Mouse (Mus musculus) adrenal gland, postnatal 4 days (tissue): ENCODE measurements around the gene A630010A05Rik. TPM values are rescaled to one million over a fixed set of nuclear protein-coding genes. Genes with fewer than 3 reads are reported as not detected.
"Not testable (repeated sequence)": the region's sequence is repeated elsewhere in the genome, so short reads cannot be mapped to it uniquely, and the experiment has no call there.

Experiments
- DNase-seq, 2 experiments: peaks; one replicate each; pipeline ENCODE4 v3.0.0; 2021 to 2022; ENCODE audit warnings: low spot score in 2 of 2, mixed read lengths in 2 of 2
- long read RNA-seq, 2 experiments: library from polyadenylated mRNA; stranded (forward); transcript quantifications; one replicate each; pipeline ENCODE4 v2.0.0; 2021
- total RNA-seq, 2 experiments: library from RNA; stranded (reverse); gene quantifications; 2 replicates each; pipeline ENCODE4 v1.2.3; 2021

A630010A05Rik gene
- total RNA-seq = not detected
- long read RNA-seq, experiment 1 = 0 reads
- long read RNA-seq, experiment 2 = 0 reads

DNA sequence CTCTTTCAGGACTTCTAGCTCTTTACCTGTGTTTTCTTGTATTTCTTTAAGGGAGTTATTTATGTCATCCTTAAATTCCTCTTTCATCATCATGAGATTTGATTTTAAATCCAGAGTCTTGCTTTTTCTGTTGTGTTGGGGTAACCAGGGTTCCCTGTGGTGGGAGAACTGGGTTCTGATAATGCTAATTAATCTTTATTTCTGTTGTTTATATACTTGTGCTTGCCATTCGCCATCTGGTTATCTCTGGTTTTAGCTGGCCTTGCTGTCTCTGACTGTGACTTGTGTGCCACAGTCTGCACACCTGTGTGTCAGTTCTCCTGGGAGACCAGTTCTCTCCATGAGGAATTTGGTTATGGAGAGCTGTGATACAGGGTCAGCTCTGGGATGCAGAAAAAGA, at the start of gene A630010A05Rik:
Gene A630010A05Rik, plus strand, starts transcription at position 301 of the 400 bp plus-strand sequence.
- DNase-seq = no peak

- no peak for DNase-seq
These were observed 26.4 kb upstream of the A630010A05Rik start for GRCm38 (mm10) chr16:14535766-14536165.

- DNase-seq = not testable (repeated sequence)
These were observed 4.9 kb upstream of the A630010A05Rik start for GRCm38 (mm10) chr16:14557191-14557590.

Other genes starting within 250 kb of the A630010A05Rik start
- 10 to 100 TPM; 57.6 to 62.6 TPM for gene Fopnl, start 244.9 kb upstream of the A630010A05Rik start, total RNA-seq
- 10 to 100 TPM; 24.4 to 28.4 TPM for gene Abcc1, start 200.8 kb upstream of the A630010A05Rik start, total RNA-seq